Mouse (Mus musculus): Measurements from ENCODE around the gene 4930438A08Rik.

DNA sequence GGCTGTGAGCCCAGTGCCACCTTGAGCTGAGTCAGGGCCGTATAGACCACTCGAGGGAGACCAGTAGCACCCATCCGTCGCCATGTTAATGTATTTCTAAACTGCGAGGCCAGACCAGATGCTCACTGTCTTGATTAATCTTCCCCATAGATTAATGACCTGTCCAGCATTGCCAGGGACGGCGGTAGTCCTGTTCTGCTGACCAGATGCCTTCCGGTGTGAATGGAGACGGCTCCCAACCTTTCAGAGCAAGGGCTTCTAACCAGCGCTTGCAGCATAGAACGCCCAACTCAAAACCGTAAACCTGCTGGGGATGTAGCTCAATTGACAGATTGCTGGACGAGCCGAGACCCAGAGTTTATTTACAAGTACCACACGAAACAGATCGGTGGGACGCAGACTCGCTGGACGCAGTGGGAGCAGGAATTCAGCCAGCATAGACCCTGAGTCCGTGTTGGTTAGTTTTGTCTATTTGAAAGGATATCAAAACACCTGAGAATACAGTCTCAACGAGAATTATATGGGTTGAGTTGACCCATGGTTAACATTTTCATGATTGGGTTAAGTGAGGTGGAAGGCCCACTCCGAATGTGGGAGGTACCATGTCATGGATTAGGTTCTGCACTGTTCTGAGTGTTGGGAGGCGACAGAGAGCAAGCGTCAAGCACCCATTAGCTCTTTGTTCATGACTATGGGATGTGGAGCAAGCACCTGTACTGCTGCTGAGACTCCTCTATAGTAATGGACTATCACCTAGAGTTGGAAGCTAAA lies 49.2 kb downstream of the 4930438A08Rik start:
- TF ChIP-seq CHD2 (IDR thresholded peaks at IDR 0.05; ENCODE audit: low read depth, low read length) (no peak), HCFC1 (IDR thresholded peaks at IDR 0.05; ENCODE audit: borderline replicate concordance, insufficient read depth, low read length) (no peak), MAFK (IDR thresholded peaks at IDR 0.05; ENCODE audit: insufficient read depth, low read depth, low read length) (no peak), ZC3H11A (IDR thresholded peaks at IDR 0.05; ENCODE audit: borderline replicate concordance, low read depth, low read length) (no peak), ZNF384 (IDR thresholded peaks at IDR 0.05; ENCODE audit: low read depth, low read length) (no peak)
